Mouse (Mus musculus) liver, adult 2 months (tissue): ENCODE data around the gene Gpc3.

Source experiments
- CTCF ChIP-seq: fragments of 200-500 bp; IDR thresholded peaks from 2 replicates; pipeline ENCODE4 v1.5.1; 2011; ENCODE audit warnings: low read depth, low read length, control low read depth
- POLR2A ChIP-seq: fragments of 200-500 bp; IDR thresholded peaks from 2 replicates; pipeline ENCODE4 v1.6.1; 2011; ENCODE audit warnings: low read length, control low read depth; ENCODE audit not compliant: insufficient read depth; ENCODE audit errors: extremely low read depth

GRCm38 (mm10) chrX:52633976-52634375 lies 20.2 kb upstream of the Gpc3 start:
- TF ChIP-seq POLR2A: no peak
- TF ChIP-seq CTCF: no peak
